Mouse (Mus musculus) c-Kit-positive CD71-positive TER-119-negative erythroid progenitor cells, embryonic 14.5 days (primary cell): Measurements from ENCODE around the gene Col28a1.
"Not testable (repeated sequence)": the region's sequence is repeated elsewhere in the genome, so short reads cannot be mapped to it uniquely, and the experiment has no call there.

Experiments
- DNase-seq: peaks from one replicate; pipeline ENCODE4 v3.0.0-alpha.2; 2013; ENCODE audit warnings: low read depth

The Col28a1 gene

DNA sequence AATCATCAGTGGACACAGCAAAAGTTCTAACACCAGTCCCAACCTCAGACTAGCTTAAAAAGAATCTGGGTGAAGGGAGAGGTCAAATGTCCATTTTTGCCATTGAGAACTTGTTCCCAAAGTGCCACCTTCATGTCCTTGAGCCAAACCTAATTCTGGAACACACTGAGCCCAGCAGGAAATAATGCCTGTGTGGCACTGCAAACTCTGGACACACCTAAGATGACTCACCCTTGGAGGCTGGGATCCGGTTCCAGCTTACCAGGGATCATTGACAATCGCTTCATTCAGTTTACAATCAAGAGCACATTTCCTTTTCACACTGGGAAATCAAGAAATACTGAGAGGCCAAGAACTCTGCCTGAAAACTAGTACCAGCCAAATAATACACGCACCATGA is 168.9 kb downstream of the Col28a1 start:
- DNase-seq, result no peak

DNA sequence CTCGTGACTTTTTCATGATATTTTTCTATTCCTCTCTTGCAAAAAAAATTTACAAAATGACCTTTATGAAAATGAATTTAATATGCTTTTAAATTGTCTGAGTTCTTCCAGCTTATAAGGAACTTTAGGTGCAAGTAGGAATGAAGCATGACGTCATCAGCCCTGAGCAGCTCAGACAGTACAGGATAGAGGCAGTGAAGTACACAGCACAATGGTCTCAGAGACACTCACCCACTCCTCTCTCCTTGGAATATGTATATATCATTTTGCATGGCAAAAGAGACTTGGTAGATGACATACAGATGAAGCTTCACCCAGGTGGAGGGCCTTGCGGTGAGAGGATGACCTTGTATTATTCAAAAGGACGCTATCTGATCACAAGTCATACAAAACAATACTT is 197.7 kb downstream of the Col28a1 start:
- DNase-seq, result no peak

DNA sequence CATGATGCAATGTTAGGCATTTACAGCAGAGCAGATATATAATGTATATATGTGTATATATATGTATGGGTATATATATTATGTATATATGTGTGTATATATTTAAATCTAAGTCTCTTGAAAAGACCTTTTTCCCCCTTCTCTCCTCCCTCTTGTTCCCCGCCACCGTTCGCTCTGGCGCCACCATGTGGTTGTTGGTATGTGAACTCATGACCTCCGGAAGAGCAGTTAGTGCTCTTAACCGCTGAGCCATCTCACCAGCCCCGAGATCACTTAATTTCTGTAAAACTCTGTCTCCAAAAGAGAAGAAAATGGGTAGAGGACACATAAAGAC is 208.8 kb downstream of the Col28a1 start:
- peak; percentile 42 for DNase-seq

DNA sequence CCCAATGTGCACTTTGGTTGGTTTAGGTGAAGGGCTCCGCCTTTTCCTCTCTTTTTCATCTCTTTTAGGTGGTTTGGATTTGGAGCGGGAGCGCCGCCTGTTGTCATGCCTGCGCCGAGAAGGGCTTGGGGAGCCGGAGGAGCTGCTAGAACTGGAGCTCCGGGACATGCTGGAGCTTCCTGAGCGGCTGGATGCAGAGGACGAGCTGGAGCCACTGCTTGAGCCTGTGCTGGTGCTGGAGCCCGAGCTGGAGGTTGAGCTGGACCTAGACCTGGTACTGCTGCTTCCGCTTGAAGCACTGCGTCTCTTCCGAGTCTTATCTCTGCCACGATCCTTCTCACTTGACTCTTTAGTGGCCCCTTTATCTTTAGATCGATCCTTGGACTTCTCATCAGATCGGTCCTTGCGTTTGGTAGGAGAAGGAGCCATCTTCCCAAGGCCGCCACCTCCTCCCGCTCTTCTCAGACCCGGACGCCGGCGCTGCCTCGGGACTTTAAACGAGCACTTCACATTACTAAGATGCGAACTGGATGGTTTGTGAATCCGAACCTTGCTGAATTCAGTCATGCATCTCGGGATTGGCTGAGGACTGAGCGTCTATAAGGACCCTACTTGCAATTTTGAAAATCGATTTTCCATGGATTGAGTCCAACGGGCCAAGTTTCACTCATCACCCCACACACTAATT is 209.3 kb downstream of the Col28a1 start:
- not testable (repeated sequence) for DNase-seq

DNA sequence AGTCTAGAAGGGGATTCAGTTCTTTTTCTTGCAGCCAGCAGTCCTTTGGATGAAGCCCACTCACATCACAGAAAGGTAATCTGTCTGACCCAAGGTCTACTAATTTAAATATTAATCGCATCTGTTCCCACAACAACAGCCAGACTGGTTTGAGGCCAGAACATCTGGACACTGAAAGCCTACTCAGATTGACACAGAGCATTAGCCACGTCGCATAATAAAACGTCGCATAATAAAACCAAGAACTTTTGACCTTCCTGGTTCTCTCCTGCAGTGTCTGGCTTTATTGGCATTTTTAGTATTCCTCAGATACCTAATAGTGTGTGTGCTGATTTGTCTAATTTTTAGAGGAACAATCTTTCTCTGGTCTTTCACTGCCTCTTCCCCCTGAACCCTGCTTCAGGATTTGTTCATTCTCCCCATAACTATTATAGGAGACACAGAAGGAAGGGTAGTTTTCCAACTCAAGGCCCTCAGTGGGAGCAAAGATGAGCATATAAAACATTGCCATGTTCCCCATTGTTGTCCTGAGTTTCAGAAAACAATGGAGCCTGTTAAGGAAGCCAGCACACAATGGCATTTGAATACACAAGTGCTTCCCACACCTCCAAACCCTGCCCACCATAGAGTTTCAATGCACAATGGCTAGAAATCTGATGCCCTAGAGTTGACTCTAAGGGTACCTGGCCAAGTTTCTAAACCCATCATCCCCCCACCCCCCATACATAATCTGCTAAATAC is 221.2 kb downstream of the Col28a1 start:
- no peak for DNase-seq

DNA sequence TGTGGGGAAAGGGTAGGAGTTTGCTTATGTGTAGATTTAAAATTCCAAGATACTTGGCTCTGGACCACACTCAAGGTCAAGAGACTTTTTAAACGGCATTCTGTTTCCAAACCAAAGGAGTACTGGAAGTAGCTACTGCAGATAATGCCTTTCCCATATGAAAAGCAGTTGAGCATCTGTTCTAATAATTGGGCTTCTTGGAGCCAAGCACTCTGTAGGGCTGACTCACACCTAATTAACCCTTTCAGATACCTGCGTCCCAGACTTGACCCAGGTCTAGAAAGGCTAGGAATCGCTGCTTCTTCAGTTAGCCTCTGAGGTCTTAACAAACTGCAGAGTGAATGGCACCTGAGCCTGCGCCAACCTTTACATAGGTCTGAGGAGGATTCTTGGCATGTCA is 223.0 kb downstream of the Col28a1 start:
- DNase-seq, result no peak

DNA sequence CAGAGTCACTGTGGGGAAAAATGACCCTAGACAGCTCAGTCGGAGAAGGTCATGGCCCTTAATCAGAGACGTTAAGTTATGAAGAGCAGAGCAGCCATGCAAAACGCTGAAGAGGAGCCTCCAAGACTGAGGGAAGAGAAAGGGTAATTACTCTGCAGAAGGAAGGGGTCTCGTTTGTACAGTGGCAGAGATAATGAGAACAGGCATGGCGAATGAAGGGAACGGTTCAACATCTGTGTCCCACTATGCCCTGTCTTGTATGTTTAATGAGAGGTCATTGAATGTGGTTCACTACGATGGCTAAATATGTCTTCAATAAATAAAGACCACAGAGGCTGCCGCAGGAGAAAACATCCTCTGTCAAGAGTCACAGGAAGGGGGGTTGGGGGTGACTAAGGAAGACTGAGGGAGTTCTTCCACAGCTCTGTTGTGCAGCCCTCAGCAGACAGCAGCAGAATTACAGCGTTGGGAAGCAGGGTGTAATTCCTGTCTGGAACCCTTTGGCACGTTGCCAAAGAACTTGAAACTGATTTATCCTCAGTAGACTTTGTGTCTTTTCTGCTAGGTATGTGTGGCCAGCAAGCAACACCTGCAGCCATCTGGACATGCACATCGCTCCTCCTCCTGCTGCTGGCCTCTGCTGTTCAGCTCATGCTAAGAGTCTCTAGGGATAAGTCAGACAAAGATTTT is 226.4 kb downstream of the Col28a1 start:
- DNase-seq, result no peak

DNA sequence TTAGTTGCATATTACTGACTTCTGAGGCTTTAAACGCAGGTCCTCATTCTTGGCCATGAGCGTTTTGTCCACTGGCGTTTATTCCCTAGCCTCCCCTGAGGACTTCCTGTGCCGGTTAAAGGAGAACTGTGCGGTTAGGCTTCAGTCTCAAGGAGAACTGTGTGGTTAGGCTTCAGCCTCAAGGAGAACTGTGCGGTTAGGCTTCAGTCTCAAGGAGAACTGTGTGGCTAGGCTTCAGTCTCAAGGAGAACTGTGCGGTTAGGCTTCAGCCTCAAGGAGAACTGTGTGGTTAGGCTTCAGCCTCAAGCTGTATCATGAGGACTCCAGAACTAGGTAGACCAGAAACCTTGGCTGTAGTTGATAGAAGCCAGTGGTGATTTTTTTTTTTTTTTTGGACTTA is 229.7 kb downstream of the Col28a1 start:
- DNase-seq, result no peak

DNA sequence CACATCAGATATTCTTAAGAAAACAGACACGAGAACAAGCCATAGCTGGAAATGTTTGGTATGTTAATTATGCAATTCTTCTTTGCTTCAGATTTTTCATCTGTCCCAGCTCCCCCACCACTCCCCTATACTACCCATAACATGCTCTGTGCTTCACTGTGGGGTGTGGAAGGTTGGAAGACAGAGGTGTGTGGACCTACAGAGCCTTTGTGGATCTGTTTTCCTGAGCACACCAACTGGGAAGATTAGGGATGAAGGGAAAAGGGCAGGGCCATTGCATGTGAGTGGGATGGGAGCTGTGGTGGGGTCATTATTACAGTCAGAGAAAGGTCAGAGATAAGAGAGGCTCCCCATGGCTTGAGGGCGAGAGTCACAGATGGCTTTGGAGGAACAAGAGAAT is 240.2 kb downstream of the Col28a1 start:
- no peak for DNase-seq

DNA sequence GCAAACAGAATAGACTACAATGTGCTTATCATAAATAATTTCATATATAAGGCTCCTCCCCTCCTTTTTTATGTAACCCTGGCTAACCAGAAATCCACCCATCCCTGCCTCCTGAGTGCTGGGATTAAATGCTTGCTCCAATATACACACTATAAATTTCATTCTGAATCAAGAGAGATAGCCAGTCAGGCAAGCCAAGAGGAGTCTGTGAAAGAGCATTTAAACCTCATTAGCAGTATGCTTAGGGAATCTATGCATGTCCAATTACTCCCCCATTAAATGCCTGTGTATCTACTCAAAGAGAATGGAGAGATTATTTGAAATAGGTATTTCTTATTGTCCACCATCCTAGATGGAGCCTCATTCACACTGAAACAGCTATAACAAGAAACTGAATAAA is 240.6 kb downstream of the Col28a1 start:
- no peak for DNase-seq
